Mouse (Mus musculus) liver, adult 2 months (tissue): ENCODE measurements at regions not wholly inside any gene's neighbourhood (a gene's known extent, or its start where the extent isn't known, plus 50 kb on each side); places are given as distances from the start of the nearest gene placed in this dataset.

ENCODE experiments used
- DNase-seq: peaks from one replicate; pipeline ENCODE4 v3.0.0-alpha.2; 2011; ENCODE audit warnings: low read depth, low spot score; ENCODE audit errors: extremely low read depth
- H3K27ac ChIP-seq: fragments of 200-500 bp; replicated peaks from 2 replicates; pipeline ENCODE4 v1.5.1; 2012; ENCODE audit warnings: low read depth, mild to moderate bottlenecking, control low read depth, inconsistent platforms, low read length; ENCODE audit not compliant: insufficient read depth
- H3K27me3 ChIP-seq: fragments of 200-500 bp; 2 replicates; pipeline ENCODE4 v1.6.1; 2012; ENCODE audit warnings: mild to moderate bottlenecking, moderate library complexity, low read length, inconsistent platforms; ENCODE audit not compliant: control insufficient read depth, insufficient read depth
- H3K36me3 ChIP-seq: fragments of 200-500 bp; 2 replicates; pipeline ENCODE4 v1.6.1; 2012; ENCODE audit warnings: low read length, inconsistent platforms; ENCODE audit not compliant: control insufficient read depth, insufficient read depth
- H3K4me1 ChIP-seq: fragments of 200-500 bp; 2 replicates; pipeline ENCODE4 v1.6.1; 2011; ENCODE audit warnings: low read length; ENCODE audit not compliant: control insufficient read depth, insufficient read depth
- H3K4me3 ChIP-seq: fragments of 200-500 bp; 2 replicates; pipeline ENCODE4 v1.5.1; 2011; ENCODE audit warnings: low read depth, mild to moderate bottlenecking, control low read depth, low read length, moderate library complexity; ENCODE audit not compliant: insufficient read depth
- H3K79me2 ChIP-seq: fragments of 200-500 bp; 2 replicates; pipeline ENCODE4 v1.6.1; 2012; ENCODE audit warnings: inconsistent platforms, mild to moderate bottlenecking, low read length, moderate library complexity; ENCODE audit not compliant: control insufficient read depth, insufficient read depth
- H3K9ac ChIP-seq: fragments of 200-500 bp; 2 replicates; pipeline ENCODE4 v1.6.1; 2012; ENCODE audit warnings: low read depth, mild to moderate bottlenecking, control low read depth, inconsistent platforms, low read length
- CTCF ChIP-seq: fragments of 200-500 bp; IDR thresholded peaks from 2 replicates; pipeline ENCODE4 v1.5.1; 2011; ENCODE audit warnings: low read depth, low read length, control low read depth
- POLR2A ChIP-seq: fragments of 200-500 bp; IDR thresholded peaks from 2 replicates; pipeline ENCODE4 v1.6.1; 2011; ENCODE audit warnings: low read length, control low read depth; ENCODE audit not compliant: insufficient read depth; ENCODE audit errors: extremely low read depth
- WGBS: fragments of 180-500 bp; shearing (Covaris S2); methylation state at CpG from one replicate; pipeline ENCODE4 v1.1.7; 2018; 5-methylcytosine and 5-hydroxymethylcytosine counted together

DNA sequence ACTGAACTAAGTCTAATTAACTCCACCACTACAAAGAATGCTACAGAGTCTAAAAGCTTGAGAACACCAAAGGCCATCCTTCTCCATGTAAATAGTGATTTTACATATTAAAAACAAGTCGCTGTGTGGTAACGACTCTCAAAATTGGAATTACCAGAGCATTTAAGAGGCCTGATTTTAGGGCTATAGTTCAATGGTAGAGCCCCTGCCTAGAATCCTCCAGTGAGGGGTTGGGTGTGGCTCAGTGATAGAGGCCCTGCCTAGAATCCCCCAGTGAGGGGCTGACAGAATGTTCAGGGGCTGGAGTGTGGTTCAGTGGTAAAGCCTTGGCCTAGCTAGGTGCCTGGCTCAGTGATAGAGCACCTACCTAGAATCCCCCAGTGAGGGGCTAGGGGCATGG, 413.3 kb upstream of the Castor2 start:
- Histone ChIP-seq H3K27me3 (no peaks in the 10 kb centered on the region), H3K27ac (no peak overlapping the region), H3K4me3 (no peak overlapping the region), H3K4me1 (no peaks in the 10 kb centered on the region), H3K36me3 (no peaks in the 10 kb centered on the region), H3K9ac (no peak overlapping the region), H3K79me2 (no peaks in the 10 kb centered on the region)
- DNase-seq, result no peak
- TF ChIP-seq CTCF, result no peak
- no peak for TF ChIP-seq POLR2A
- 85% methylated on average over 2 of the region's 2 CpGs for WGBS

DNA sequence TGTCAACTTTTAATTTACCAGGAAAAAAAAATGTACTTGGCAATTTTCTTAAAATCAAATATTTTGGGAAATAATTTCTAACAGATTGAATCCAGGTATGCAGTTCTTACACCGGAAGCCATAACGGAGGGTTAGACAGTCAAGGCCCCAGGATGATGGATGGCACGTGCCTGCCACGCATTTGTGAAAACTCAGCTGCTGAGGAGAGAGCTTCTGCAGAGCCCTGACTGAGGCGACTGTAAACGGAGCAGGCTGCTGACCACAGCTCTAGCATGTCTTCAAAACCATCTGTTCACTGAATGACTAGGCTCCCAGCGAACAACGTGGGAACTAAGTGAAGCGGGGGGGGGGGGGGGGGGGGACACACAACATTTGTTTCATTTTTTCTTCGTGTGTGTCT, 416.5 kb upstream of the Castor2 start:
- no peak overlapping the region for H3K4me3 ChIP-seq
- H3K36me3 ChIP-seq, result no peaks in the 10 kb centered on the region
- H3K4me1 ChIP-seq, result no peaks in the 10 kb centered on the region
- no peak for DNase-seq
- no peaks in the 10 kb centered on the region for H3K27me3 ChIP-seq
- TF ChIP-seq POLR2A, result no peak
- TF ChIP-seq CTCF, result no peak
- no peaks in the 10 kb centered on the region for H3K79me2 ChIP-seq
- H3K9ac ChIP-seq, result no peak overlapping the region
- 59% methylated on average over 10 of the region's 10 CpGs for WGBS
- no peak overlapping the region for H3K27ac ChIP-seq

DNA sequence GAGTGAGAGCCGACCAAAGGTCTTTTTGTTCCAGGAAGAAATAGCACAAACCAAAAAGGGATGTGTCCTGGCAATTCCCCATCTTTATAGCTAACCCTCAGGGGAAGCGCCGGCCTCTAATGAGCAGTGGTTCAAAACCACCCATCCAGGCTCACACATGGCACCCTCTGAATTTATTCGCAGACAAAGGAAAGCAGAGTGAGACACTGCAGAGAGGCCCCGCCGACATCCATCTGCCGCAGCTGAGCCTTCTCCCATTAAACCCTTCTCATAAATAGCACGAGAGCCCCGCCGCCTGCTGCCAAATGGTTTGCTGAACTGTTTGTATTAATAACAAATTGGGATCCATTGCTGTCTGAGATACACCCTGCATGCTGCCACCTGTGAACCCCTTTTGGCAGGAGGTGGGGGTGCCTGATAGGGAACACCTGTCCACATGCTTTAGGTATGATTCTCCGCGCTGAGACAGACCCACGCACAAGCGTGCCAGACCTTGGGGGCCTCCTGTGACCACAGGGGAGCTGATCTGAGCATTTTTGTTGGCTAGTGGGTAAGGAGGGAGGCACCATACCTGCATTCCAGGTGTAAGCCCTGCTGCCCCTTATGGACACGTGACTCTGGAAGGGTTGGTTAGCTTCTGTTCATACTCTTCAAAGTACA, 422.6 kb upstream of the Castor2 start:
- Histone ChIP-seq H3K4me1 (no peaks in the 10 kb centered on the region), H3K4me3 (no peak overlapping the region), H3K9ac (no peak overlapping the region), H3K36me3 (no peaks in the 10 kb centered on the region), H3K79me2 (no peaks in the 10 kb centered on the region), H3K27ac (no peak overlapping the region), H3K27me3 (no peaks in the 10 kb centered on the region)
- no peak for TF ChIP-seq CTCF
- TF ChIP-seq POLR2A, result no peak
- DNase-seq, result no peak
- 88% methylated on average over 15 of the region's 15 CpGs for WGBS

DNA sequence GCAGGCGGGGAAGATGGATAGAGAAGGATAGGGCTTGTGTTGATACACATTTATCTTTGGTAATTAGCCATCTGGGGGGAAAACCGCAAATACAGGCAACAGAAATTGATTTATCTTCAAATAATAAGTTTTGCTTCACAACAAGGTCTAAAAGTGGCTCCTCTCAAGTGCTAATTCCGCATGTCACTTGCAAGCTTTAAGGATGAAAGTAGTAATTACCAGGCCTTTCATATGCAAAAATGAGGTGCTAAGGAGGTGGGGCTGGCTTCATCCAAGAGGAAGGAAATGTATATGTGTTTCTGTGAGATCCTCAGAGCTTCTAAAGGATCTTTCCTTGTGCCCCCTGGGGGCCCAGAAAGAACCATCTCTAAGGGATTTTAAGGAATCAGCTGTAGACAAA, 423.9 kb upstream of the Castor2 start:
- H3K27me3 ChIP-seq, result no peaks in the 10 kb centered on the region
- H3K4me3 ChIP-seq, result no peak overlapping the region
- no peak overlapping the region for H3K9ac ChIP-seq
- no peak for DNase-seq
- no peaks in the 10 kb centered on the region for H3K79me2 ChIP-seq
- H3K27ac ChIP-seq, result no peak overlapping the region
- WGBS, result 51% methylated on average over 3 of the region's 3 CpGs
- TF ChIP-seq CTCF (no peak), POLR2A (no peak)
- no peaks in the 10 kb centered on the region for H3K36me3 ChIP-seq
- no peaks in the 10 kb centered on the region for H3K4me1 ChIP-seq

DNA sequence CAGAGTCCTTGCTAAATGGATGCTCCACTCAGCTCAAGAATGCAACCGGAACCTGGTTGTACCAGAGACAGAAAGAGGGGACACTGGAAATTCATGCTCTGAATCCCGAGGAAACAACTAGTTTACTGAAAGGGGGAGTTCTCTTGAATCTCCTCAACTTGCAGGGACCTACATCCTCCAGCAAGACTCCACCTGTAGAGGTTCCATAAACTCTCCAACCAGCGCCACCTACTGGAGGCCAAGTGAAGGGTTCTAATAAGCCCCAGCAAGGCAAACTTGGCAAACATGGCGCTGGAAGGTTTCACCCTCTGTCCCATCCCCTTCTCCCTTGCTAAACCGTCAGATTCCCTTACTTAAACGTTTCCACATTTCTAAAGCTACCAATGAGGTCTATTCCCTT, 433.0 kb upstream of the Castor2 start:
- peak; percentile 19; the same call in 1 of the 2 replicates for TF ChIP-seq CTCF
- no peak for TF ChIP-seq POLR2A
- Histone ChIP-seq H3K36me3 (no peaks in the 10 kb centered on the region), H3K9ac (no peak overlapping the region), H3K79me2 (no peaks in the 10 kb centered on the region), H3K4me1 (no peaks in the 10 kb centered on the region), H3K27me3 (no peaks in the 10 kb centered on the region), H3K27ac (no peak overlapping the region), H3K4me3 (no peak overlapping the region)
- peak; percentile 9 for DNase-seq
- WGBS, result 31% methylated on average over 6 of the region's 6 CpGs

DNA sequence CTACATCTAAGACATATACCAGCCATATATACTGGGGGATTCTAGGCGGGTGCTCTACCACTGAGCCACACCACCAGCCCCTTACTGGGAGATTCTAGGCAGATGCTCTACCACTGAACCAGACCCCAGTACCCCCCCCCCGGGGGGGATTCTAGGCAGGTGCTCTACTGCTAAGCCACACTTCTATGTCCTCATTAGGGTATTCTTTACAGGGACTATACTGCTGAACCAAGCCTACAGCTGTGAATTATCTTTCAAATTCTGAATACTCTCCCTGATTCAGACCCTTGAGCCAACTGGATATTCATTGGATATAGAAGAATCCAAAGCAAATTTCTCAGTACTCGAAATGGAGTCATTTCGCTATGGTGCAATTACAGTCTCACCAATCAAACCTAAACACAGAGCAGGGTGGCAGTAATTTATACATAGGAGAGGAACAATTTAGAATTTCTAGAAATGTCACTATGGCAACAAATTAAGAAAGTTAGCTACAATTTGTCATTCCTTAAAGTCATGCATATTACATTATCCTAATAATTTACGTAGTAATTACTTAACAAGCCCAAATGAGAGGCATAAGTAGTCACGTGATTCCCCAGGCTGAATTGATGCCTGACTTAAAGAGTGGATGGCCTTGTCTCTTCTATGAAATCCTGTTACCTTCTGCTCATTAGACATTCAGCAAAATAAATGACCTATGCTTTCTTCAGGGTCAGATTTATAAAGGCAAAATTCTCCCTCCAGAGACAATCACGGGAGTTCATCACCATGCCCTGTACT, 436.8 kb upstream of the Castor2 start:
- Histone ChIP-seq H3K79me2 (no peaks in the 10 kb centered on the region), H3K27ac (no peak overlapping the region), H3K36me3 (no peaks in the 10 kb centered on the region), H3K27me3 (no peaks in the 10 kb centered on the region), H3K4me3 (no peak overlapping the region), H3K4me1 (no peaks in the 10 kb centered on the region), H3K9ac (no peak overlapping the region)
- DNase-seq, result no peak
- WGBS, result 82% methylated on average over 7 of the region's 7 CpGs
- TF ChIP-seq CTCF (no peak), POLR2A (no peak)
